Mouse (Mus musculus) neutrophil, adult 5-6 weeks (primary cell): ENCODE measurements around the gene Gm9817. TPM values are rescaled to one million over a fixed set of nuclear protein-coding genes. Genes with fewer than 3 reads are reported as not detected.
"Not testable (repeated sequence)": the region's sequence is repeated elsewhere in the genome, so short reads cannot be mapped to it uniquely, and the experiment has no call there.

ENCODE experiments used
- ATAC-seq: fragments of 151-379, 151-347 bp; 2 replicates; pipeline ENCODE4 v1.8.0; 2017; ENCODE audit warnings: mild to moderate bottlenecking, moderate TSS enrichment; ENCODE audit not compliant: insufficient number of reproducible peaks, poor library complexity, low FRiP score, severe bottlenecking; ENCODE audit errors: extremely low read depth
- total RNA-seq: library from RNA; stranded (forward); fragments of 200-1000 nt; gene quantifications from 2 replicates; pipeline ENCODE4 v1.2.3, GENCODE M21; 2017

Gm9817 gene
- total RNA-seq = not detected in 2 replicates

GRCm38 (mm10) chr13:45078392-45078791 is at the start of gene Gm9817:
Gene Gm9817 (plus strand): TSS chr13:45078692.
- ATAC-seq = not testable (repeated sequence)

- ATAC-seq = no peak
Measured at GRCm38 (mm10) chr13:45029791-45030190, 48.7 kb upstream of the Gm9817 start.

- peak; percentile 99 for ATAC-seq
Measured at GRCm38 (mm10) chr13:45030830-45031229, 47.7 kb upstream of the Gm9817 start.

GRCm38 (mm10) chr13:45031314-45031713 is 47.2 kb upstream of the Gm9817 start:
- ATAC-seq = no peak

GRCm38 (mm10) chr13:45031748-45032147 is 46.7 kb upstream of the Gm9817 start:
- no peak for ATAC-seq

- no peak for ATAC-seq
Measured at GRCm38 (mm10) chr13:45032484-45032883, 46.0 kb upstream of the Gm9817 start.

GRCm38 (mm10) chr13:45033360-45033759 is 45.1 kb upstream of the Gm9817 start:
- no peak for ATAC-seq

- ATAC-seq = no peak
Measured at GRCm38 (mm10) chr13:45034759-45035158, 43.7 kb upstream of the Gm9817 start.

GRCm38 (mm10) chr13:45036417-45036816 is 42.1 kb upstream of the Gm9817 start:
- ATAC-seq = no peak

- no peak for ATAC-seq
Measured at GRCm38 (mm10) chr13:45040195-45040594, 38.3 kb upstream of the Gm9817 start.

- no peak for ATAC-seq
Measured at GRCm38 (mm10) chr13:45040741-45041140, 37.8 kb upstream of the Gm9817 start.

- no peak for ATAC-seq
Measured at GRCm38 (mm10) chr13:45043466-45043865, 35.0 kb upstream of the Gm9817 start.

GRCm38 (mm10) chr13:45049261-45050020 is 29.1 kb upstream of the Gm9817 start:
- no peak for ATAC-seq

- no peak for ATAC-seq
Measured at GRCm38 (mm10) chr13:45052805-45053204, 25.7 kb upstream of the Gm9817 start.

GRCm38 (mm10) chr13:45053843-45054242 is 24.6 kb upstream of the Gm9817 start:
- no peak for ATAC-seq

- ATAC-seq = no peak
Measured at GRCm38 (mm10) chr13:45059206-45059605, 19.3 kb upstream of the Gm9817 start.

GRCm38 (mm10) chr13:45063146-45063545 is 15.3 kb upstream of the Gm9817 start:
- ATAC-seq = no peak

- ATAC-seq = no peak
Measured at GRCm38 (mm10) chr13:45064951-45065350, 13.5 kb upstream of the Gm9817 start.

- no peak for ATAC-seq
Measured at GRCm38 (mm10) chr13:45070366-45070765, 8.1 kb upstream of the Gm9817 start.

- ATAC-seq = no peak
Measured at GRCm38 (mm10) chr13:45075012-45075411, 3.5 kb upstream of the Gm9817 start.

- no peak for ATAC-seq
Measured at GRCm38 (mm10) chr13:45075715-45076114, 2.8 kb upstream of the Gm9817 start.
